Mouse (Mus musculus): ENCODE results near the gene Cfc1. TPM values are rescaled to one million over a fixed set of nuclear protein-coding genes. Genes with fewer than 3 reads are reported as not detected.

Gene Cfc1
- total RNA-seq, 1 experiment from 2014 or later, result not detected

- ATAC-seq (replicated peaks; ENCODE audit: insufficient number of reproducible peaks, low FRiP score, low TSS enrichment, poor library complexity, severe bottlenecking), result no peak
Observed at GRCm38 (mm10) chr1:34536767-34537485, 1.5 kb downstream of the Cfc1 start.

GRCm38 (mm10) chr1:34547074-34547473 lies 11.6 kb downstream of the Cfc1 start:
- no peak for ATAC-seq (replicated peaks; ENCODE audit: insufficient number of reproducible peaks, low FRiP score, low TSS enrichment, poor library complexity, severe bottlenecking)

GRCm38 (mm10) chr1:34553690-34554089 lies 18.2 kb downstream of the Cfc1 start:
- no peak for ATAC-seq (replicated peaks; ENCODE audit: insufficient number of reproducible peaks, low FRiP score, low TSS enrichment, poor library complexity, severe bottlenecking)

GRCm38 (mm10) chr1:34554275-34554674 lies 18.8 kb downstream of the Cfc1 start:
- no peak for ATAC-seq (replicated peaks; ENCODE audit: insufficient number of reproducible peaks, low FRiP score, low TSS enrichment, poor library complexity, severe bottlenecking)

- ATAC-seq (replicated peaks; ENCODE audit: insufficient number of reproducible peaks, low FRiP score, low TSS enrichment, poor library complexity, severe bottlenecking), result no peak
Observed at GRCm38 (mm10) chr1:34560843-34561242, 25.4 kb downstream of the Cfc1 start, which contains the start of gene Prss40. Gene Prss40, minus strand, starts transcription at chr1:34560943.

- no peak for ATAC-seq (replicated peaks; ENCODE audit: insufficient number of reproducible peaks, low FRiP score, low TSS enrichment, poor library complexity, severe bottlenecking)
Observed at GRCm38 (mm10) chr1:34564383-34565045, 29.1 kb downstream of the Cfc1 start.

GRCm38 (mm10) chr1:34568120-34568519 lies 32.7 kb downstream of the Cfc1 start:
- no peak for ATAC-seq (replicated peaks; ENCODE audit: insufficient number of reproducible peaks, low FRiP score, low TSS enrichment, poor library complexity, severe bottlenecking)

GRCm38 (mm10) chr1:34569876-34570275 lies 34.4 kb downstream of the Cfc1 start:
- no peak for ATAC-seq (replicated peaks; ENCODE audit: insufficient number of reproducible peaks, low FRiP score, low TSS enrichment, poor library complexity, severe bottlenecking)

GRCm38 (mm10) chr1:34571431-34571830 lies 36.0 kb downstream of the Cfc1 start:
- no peak for ATAC-seq (replicated peaks; ENCODE audit: insufficient number of reproducible peaks, low FRiP score, low TSS enrichment, poor library complexity, severe bottlenecking)

GRCm38 (mm10) chr1:34573221-34573620 lies 37.8 kb downstream of the Cfc1 start:
- ATAC-seq (replicated peaks; ENCODE audit: insufficient number of reproducible peaks, low FRiP score, low TSS enrichment, poor library complexity, severe bottlenecking), result no peak

- ATAC-seq (replicated peaks; ENCODE audit: insufficient number of reproducible peaks, low FRiP score, low TSS enrichment, poor library complexity, severe bottlenecking), result no peak
Observed at GRCm38 (mm10) chr1:34578851-34579781, 43.7 kb downstream of the Cfc1 start, which contains the start of gene Amer3. Gene Amer3, plus strand, starts transcription at chr1:34579657.

- ATAC-seq (replicated peaks; ENCODE audit: insufficient number of reproducible peaks, low FRiP score, low TSS enrichment, poor library complexity, severe bottlenecking), result 0 out of 2 replicates have a peak, but pooled peaks have one; percentile 13
Observed at GRCm38 (mm10) chr1:34579782-34580356, 44.4 kb downstream of the Cfc1 start.

- no peak for ATAC-seq (replicated peaks; ENCODE audit: insufficient number of reproducible peaks, low FRiP score, low TSS enrichment, poor library complexity, severe bottlenecking)
Observed at GRCm38 (mm10) chr1:34582218-34582617, 46.8 kb downstream of the Cfc1 start.

- no peak for ATAC-seq (replicated peaks; ENCODE audit: insufficient number of reproducible peaks, low FRiP score, low TSS enrichment, poor library complexity, severe bottlenecking)
Observed at GRCm38 (mm10) chr1:34583821-34584263, 48.4 kb downstream of the Cfc1 start.

- ATAC-seq (replicated peaks; ENCODE audit: insufficient number of reproducible peaks, low FRiP score, low TSS enrichment, poor library complexity, severe bottlenecking), result no peak
Observed at GRCm38 (mm10) chr1:34584736-34585135, 49.3 kb downstream of the Cfc1 start.

GRCm38 (mm10) chr1:34587298-34588096 lies 52.0 kb downstream of the Cfc1 start:
- ATAC-seq (replicated peaks; ENCODE audit: insufficient number of reproducible peaks, low FRiP score, low TSS enrichment, poor library complexity, severe bottlenecking), result no peak

Data from monocyte, adult 5-6 weeks (primary cell).